Mouse (Mus musculus): ENCODE results near the gene Gm10663.
A peak's percentile ranks its signal among the peaks of the same experiment; 100 is the strongest.

Gm10663 gene

DNA sequence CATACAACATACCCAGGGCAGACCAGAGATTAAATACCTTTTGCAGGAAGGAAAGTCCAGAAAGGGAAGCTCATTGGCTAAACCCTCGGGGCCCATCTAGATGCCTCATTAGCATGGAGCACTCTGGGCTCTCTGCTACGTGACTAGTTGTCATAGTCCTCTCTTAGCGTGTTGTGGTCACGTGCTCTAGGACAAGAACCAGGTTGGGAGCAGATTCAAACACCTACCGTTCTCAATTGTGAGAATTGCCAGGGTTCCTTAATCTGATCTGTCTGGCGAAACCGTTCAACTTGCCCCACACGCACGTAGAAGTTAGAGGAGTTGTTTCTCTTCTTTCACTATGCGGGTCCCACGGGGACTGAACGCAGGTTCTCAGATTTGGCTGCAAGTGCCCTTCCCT lies 13.3 kb downstream of the Gm10663 start:
- DNase-seq, result no peak

GRCm38 (mm10) chr8:65089781-65090180 lies 14.9 kb downstream of the Gm10663 start:
- no peak for DNase-seq

- no peak for DNase-seq
Observed at GRCm38 (mm10) chr8:65097760-65098415, 23.1 kb downstream of the Gm10663 start.

GRCm38 (mm10) chr8:65099735-65100134 lies 24.9 kb downstream of the Gm10663 start:
- no peak for DNase-seq

- no peak for DNase-seq
Observed at GRCm38 (mm10) chr8:65103632-65104031, 28.8 kb downstream of the Gm10663 start.

- no peak for DNase-seq
Observed at GRCm38 (mm10) chr8:65104041-65104440, 29.2 kb downstream of the Gm10663 start.

GRCm38 (mm10) chr8:65107936-65108718 lies 33.3 kb downstream of the Gm10663 start:
- no peak for DNase-seq

DNA sequence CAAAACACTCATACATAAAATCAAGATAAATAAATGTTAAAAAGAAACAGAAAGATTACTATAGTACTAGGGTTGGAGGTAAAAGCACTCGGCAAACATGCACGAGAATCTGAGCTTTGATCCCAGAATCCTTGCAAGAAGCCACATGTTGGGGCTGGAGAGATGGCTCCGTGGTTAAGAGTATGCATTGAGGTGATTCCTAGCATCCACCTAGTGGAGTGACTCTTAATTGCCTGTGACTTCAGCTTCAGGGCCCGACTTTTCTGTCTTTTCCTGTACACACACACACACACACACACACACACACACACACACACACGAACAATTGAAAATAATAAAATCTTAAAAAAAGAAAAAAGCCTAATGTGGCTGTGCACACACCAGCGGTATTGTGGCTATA lies 34.1 kb downstream of the Gm10663 start:
- no peak for DNase-seq

DNA sequence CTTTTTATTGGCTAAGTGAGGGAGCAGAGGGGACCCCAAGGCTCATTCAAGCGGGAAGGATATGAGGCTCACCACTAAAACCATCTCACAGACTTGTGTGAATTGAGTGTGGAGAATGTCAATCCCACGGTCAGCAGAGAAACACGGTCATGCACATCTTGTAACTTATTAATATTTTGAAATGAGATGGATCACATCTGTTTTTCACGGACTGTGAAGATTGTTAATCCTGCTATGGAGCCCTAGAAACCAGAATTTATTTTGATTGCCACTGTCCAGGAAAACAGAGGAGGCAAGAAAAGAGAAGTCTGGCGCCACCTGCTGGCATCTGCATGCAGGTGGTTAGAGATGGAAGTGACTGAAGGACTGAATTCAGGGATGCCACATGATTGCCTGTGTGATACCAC lies 35.5 kb downstream of the Gm10663 start:
- peak; percentile 71 for DNase-seq

DNA sequence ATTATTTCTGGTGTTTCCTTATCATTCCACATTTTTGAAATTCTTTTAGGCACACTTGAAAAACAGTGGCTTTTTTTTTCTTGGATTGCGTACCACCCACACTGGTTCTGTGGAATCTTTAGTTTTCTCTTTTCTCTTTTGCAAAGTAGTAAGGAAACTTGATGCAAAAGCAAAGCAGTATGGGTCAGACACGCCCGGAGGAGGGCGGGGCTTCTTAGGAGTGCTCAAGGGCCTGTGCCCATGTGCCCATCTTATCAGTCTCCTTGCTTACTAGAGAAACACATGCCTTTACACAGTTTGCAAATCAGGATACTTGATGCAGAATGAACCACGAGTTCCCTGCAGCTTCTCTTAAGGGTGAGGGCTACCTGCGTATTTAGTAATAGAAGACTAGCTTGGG lies 37.3 kb downstream of the Gm10663 start:
- no peak for DNase-seq

DNA sequence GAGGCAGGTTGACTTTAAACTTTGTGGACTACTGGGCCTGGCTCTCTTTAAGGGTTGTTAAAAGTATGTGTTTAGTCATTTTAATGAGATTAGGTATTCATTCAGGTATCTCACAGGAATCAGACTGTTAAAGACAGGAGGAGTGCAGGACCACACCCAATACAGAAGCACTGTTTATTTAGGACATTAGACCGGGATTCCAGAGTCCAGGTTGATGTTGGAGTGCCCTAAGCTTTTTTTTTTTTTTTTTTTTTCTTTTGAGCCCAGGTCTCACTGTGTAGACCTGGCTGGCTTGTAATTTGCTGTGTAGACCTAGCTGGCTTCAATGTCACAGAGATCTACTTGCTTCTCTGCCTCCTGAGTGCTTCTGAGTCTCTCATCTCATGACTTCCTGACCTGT lies 51.2 kb downstream of the Gm10663 start:
- DNase-seq, result no peak

GRCm38 (mm10) chr8:65126454-65126853 lies 51.6 kb downstream of the Gm10663 start:
- no peak for DNase-seq
